Mouse (Mus musculus): ENCODE measurements around the gene Lama2. TPM values are rescaled to one million over a fixed set of nuclear protein-coding genes. Genes with fewer than 3 reads are reported as not detected.
A peak's percentile ranks its signal among the peaks of the same experiment; 100 is the strongest.

The Lama2 gene
- total and polyA plus RNA-seq, 2 experiments from 2014 or later = 2.6 to 9.2 TPM

GRCm38 (mm10) chr10:26974224-26974623 is 645.3 kb downstream of the Lama2 start:
- ATAC-seq (ENCODE audit: low FRiP score) (no peak), DNase-seq (ENCODE audit: low spot score) (no peak)
- Histone ChIP-seq H3K4me2 (ENCODE audit: low read depth, low read length, poor library complexity, severe bottlenecking) (no peak overlapping the region), H3K27me3 (ENCODE audit: insufficient read depth, low read length) (no peaks in the 10 kb centered on the region), H3K4me3 (ENCODE audit: low read depth, low read length) (no peak overlapping the region), H3K27ac (ENCODE audit: low read depth, low read length) (no peak overlapping the region), H3K36me3 (ENCODE audit: insufficient read depth, low read length) (no peaks in the 10 kb centered on the region), H3K9me3 (ENCODE audit: low read length) (no peaks in the 10 kb centered on the region), H3K9ac (replicated peaks; ENCODE audit: low read length, poor library complexity, severe bottlenecking) (no peak overlapping the region), H3K4me1 (ENCODE audit: insufficient read depth, low read length) (no peaks in the 10 kb centered on the region)
- TF ChIP-seq CTCF (IDR thresholded peaks at IDR 0.05) = no peak
- 81% methylated on average over 1 of the region's 1 CpGs for WGBS

GRCm38 (mm10) chr10:26973575-26973974 is 646.0 kb downstream of the Lama2 start:
- no peak for TF ChIP-seq CTCF (IDR thresholded peaks at IDR 0.05)
- no peaks in the 10 kb centered on the region for H3K4me1 ChIP-seq (ENCODE audit: insufficient read depth, low read length)
- no peaks in the 10 kb centered on the region for H3K9me3 ChIP-seq (ENCODE audit: low read length)
- H3K27me3 ChIP-seq (ENCODE audit: insufficient read depth, low read length) = no peaks in the 10 kb centered on the region
- H3K36me3 ChIP-seq (ENCODE audit: insufficient read depth, low read length) = no peaks in the 10 kb centered on the region
- DNase-seq (ENCODE audit: low spot score) = no peak
- no peak overlapping the region for H3K4me3 ChIP-seq (ENCODE audit: low read depth, low read length)
- no peak overlapping the region for H3K9ac ChIP-seq (replicated peaks; ENCODE audit: low read length, poor library complexity, severe bottlenecking)
- no peak overlapping the region for H3K4me2 ChIP-seq (ENCODE audit: low read depth, low read length, poor library complexity, severe bottlenecking)
- 82% methylated on average over 2 of the region's 2 CpGs for WGBS
- no peak for ATAC-seq (ENCODE audit: low FRiP score)
- no peak overlapping the region for H3K27ac ChIP-seq (ENCODE audit: low read depth, low read length)

GRCm38 (mm10) chr10:26958513-26958912 is 661.0 kb downstream of the Lama2 start:
- Histone ChIP-seq H3K27me3 (ENCODE audit: insufficient read depth, low read length) (no peaks in the 10 kb centered on the region), H3K27ac (ENCODE audit: low read depth, low read length) (no peak overlapping the region), H3K9ac (replicated peaks; ENCODE audit: low read length, poor library complexity, severe bottlenecking) (no peak overlapping the region), H3K4me2 (ENCODE audit: low read depth, low read length, poor library complexity, severe bottlenecking) (no peak overlapping the region), H3K36me3 (ENCODE audit: insufficient read depth, low read length) (no peaks in the 10 kb centered on the region), H3K9me3 (ENCODE audit: low read length) (no peaks in the 10 kb centered on the region), H3K4me3 (ENCODE audit: low read depth, low read length) (no peak overlapping the region), H3K4me1 (ENCODE audit: insufficient read depth, low read length) (no peaks in the 10 kb centered on the region)
- ATAC-seq (ENCODE audit: low FRiP score) (no peak), DNase-seq (ENCODE audit: low spot score) (no peak)
- no peak for TF ChIP-seq CTCF (IDR thresholded peaks at IDR 0.05)
- WGBS = 84% methylated on average over 3 of the region's 3 CpGs

DNA sequence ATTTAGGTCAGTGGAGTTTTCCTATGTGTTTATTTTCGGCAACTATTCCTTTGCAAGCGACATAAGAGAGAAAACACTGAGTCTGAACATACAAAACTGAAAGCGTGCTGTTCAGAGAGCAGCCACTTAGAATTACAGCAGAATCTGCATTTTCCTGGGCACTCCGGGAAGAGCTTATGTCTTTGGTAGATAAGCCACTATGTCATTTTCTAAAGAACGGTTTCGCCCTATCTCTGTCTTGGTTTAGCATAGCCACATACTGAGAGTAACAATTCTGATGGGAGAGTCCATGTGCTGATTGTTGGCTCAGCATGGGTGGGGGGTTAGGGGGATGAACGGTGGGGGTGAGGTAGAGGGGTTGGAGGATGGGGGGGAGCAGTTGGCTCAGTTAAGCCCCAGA is 669.1 kb downstream of the Lama2 start:
- H3K9me3 ChIP-seq (ENCODE audit: low read length) = no peaks in the 10 kb centered on the region
- no peaks in the 10 kb centered on the region for H3K4me1 ChIP-seq (ENCODE audit: insufficient read depth, low read length)
- H3K9ac ChIP-seq (replicated peaks; ENCODE audit: low read length, poor library complexity, severe bottlenecking) = no peak overlapping the region
- no peak overlapping the region for H3K27ac ChIP-seq (ENCODE audit: low read depth, low read length)
- no peaks in the 10 kb centered on the region for H3K27me3 ChIP-seq (ENCODE audit: insufficient read depth, low read length)
- no peak for ATAC-seq (ENCODE audit: low FRiP score)
- H3K4me3 ChIP-seq (ENCODE audit: low read depth, low read length) = no peak overlapping the region
- H3K4me2 ChIP-seq (ENCODE audit: low read depth, low read length, poor library complexity, severe bottlenecking) = no peak overlapping the region
- no peak for DNase-seq (ENCODE audit: low spot score)
- WGBS = 72% methylated on average over 7 of the region's 7 CpGs
- no peaks in the 10 kb centered on the region for H3K36me3 ChIP-seq (ENCODE audit: insufficient read depth, low read length)
- TF ChIP-seq CTCF (IDR thresholded peaks at IDR 0.05) = no peak

- H3K9ac ChIP-seq (replicated peaks; ENCODE audit: low read length, poor library complexity, severe bottlenecking) = no peak overlapping the region
- 78% methylated on average over 8 of the region's 8 CpGs for WGBS
- H3K4me1 ChIP-seq (ENCODE audit: insufficient read depth, low read length) = no peaks in the 10 kb centered on the region
- TF ChIP-seq CTCF (IDR thresholded peaks at IDR 0.05) = peak; percentile 24; the same call in 1 of the 2 replicates
- H3K36me3 ChIP-seq (ENCODE audit: insufficient read depth, low read length) = no peaks in the 10 kb centered on the region
- DNase-seq (ENCODE audit: low spot score) (peak; percentile 3), ATAC-seq (ENCODE audit: low FRiP score) (no peak; the same call in 1 of the 2 replicates)
- H3K27me3 ChIP-seq (ENCODE audit: insufficient read depth, low read length) = no peaks in the 10 kb centered on the region
- no peak overlapping the region for H3K4me3 ChIP-seq (ENCODE audit: low read depth, low read length)
- H3K9me3 ChIP-seq (ENCODE audit: low read length) = no peaks in the 10 kb centered on the region
- no peak overlapping the region for H3K27ac ChIP-seq (ENCODE audit: low read depth, low read length)
- H3K4me2 ChIP-seq (ENCODE audit: low read depth, low read length, poor library complexity, severe bottlenecking) = no peak overlapping the region
These were observed 669.9 kb downstream of the Lama2 start for GRCm38 (mm10) chr10:26949667-26950066.

DNA sequence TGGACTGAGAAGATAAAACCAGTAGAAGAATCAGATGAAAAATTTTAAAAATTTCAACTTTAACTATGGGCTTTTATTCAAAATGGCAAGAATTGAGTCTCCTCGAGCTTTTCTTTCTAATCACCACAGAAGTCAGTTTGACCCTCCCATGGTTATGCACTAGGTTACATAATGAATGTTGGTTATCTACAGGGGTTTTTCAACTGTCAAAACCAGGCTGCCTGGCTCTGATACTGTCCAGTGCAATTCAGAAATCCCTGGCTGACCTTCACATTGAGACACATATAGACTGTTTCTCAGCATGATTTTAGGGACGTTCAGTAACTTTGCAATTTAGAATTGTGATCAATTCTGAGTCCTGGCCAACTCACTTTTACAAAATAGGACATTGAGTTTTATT is 671.2 kb downstream of the Lama2 start:
- no peaks in the 10 kb centered on the region for H3K36me3 ChIP-seq (ENCODE audit: insufficient read depth, low read length)
- no peak for TF ChIP-seq CTCF (IDR thresholded peaks at IDR 0.05)
- no peak overlapping the region for H3K4me2 ChIP-seq (ENCODE audit: low read depth, low read length, poor library complexity, severe bottlenecking)
- WGBS = 70% methylated on average over 2 of the region's 2 CpGs
- no peak overlapping the region for H3K4me3 ChIP-seq (ENCODE audit: low read depth, low read length)
- DNase-seq (ENCODE audit: low spot score) = no peak
- no peaks in the 10 kb centered on the region for H3K4me1 ChIP-seq (ENCODE audit: insufficient read depth, low read length)
- H3K27ac ChIP-seq (ENCODE audit: low read depth, low read length) = no peak overlapping the region
- ATAC-seq (ENCODE audit: low FRiP score) = no peak
- H3K27me3 ChIP-seq (ENCODE audit: insufficient read depth, low read length) = no peaks in the 10 kb centered on the region
- no peak overlapping the region for H3K9ac ChIP-seq (replicated peaks; ENCODE audit: low read length, poor library complexity, severe bottlenecking)
- no peaks in the 10 kb centered on the region for H3K9me3 ChIP-seq (ENCODE audit: low read length)
